ENCODE assay signal across 8 mouse cellular contexts in the genomic region with DNA sequence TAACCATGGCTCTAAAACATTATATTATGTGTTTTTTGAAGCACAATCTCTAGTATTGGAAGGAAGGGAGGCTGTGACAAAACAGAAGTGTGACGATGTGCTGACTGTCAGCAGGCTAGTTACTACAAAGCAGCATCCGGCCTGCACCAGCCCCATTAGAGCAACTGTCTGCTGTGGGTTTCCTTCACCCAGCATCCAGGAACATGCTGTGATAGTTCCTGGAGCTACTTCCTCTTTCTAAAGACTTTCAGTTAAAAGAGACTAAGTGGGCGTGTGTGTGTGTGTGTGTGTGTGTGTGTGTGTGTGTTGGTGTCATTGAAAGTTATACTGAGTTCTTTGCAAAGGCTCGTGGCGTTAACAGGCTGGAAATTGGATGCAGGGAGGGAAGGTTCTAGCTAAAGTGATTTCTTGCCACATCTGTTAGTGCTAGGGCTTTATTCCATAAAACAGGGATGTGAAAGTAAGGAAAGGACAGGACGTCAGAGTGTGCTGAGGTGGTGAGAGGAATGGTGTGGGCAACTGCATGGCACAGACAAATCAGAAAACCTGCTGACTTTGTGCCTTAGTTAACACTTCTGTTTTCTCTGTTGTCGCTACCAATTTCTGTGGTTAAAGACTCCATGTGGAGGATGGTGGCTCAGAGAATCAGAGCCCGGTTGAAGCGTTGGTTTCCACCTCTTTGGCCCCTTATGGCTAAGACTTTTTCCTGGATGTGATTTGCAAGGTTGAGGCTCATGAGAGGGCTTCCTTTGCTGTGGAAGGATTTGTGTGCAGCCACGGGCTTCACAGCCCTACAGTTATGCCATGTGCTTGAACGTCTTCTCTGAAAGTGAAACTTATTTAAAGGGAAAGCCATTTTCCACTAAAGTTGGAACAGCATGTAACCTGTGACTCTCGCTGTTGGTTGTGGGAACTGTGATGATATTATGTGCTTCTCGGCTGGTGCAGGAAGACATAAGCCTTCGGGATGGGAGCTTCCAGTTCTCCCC.
DNase-seq lines count a peak whose midpoint lies in the region; ATAC-seq and TF ChIP-seq lines count a peak whose summit lies in the region.

No protein-coding gene starts in this region.

- DNase-seq in B cell, adult 2 months, result peak; percentile 72 to 75
- peak; percentile 82 for DNase-seq in MEL-GATA-1-ER (ENCODE audit: extremely low read depth, low read depth)
- DNase-seq in kidney, adult 2 months, result peak; percentile 50
- DNase-seq in spleen, postnatal 36 days (ENCODE audit: low spot score in 2 of 2), result peak; percentile 71 to 75
- no peak for DNase-seq in retina, postnatal 1 day
- no peak for DNase-seq in gastrocnemius, adult 18-20 months (ENCODE audit: low spot score)
- DNase-seq in adipocyte (ENCODE audit: low spot score), result no peak

- H3K9ac ChIP-seq in lung, embryonic 16.5 days (ENCODE audit: low read length), result no peak overlapping the region

- 0 out of 2 replicates have a peak, but pooled peaks have one; percentile 38 for ATAC-seq in lung, embryonic 16.5 days (ENCODE audit: low read depth)

- no peaks in the 10 kb centered on the region for H3K27me3 ChIP-seq in kidney, adult 2 months (replicated peaks; ENCODE audit: control insufficient read depth, insufficient read depth, low read length)
- no peaks in the 10 kb centered on the region for H3K27me3 ChIP-seq in lung, embryonic 16.5 days (ENCODE audit: control insufficient read depth, insufficient read depth, low read depth, low read length)

- WGBS in kidney, adult 2 months, result 48% methylated on average over 14 of the region's 14 CpGs
- 74% methylated on average over 14 of the region's 14 CpGs for WGBS in lung, embryonic 16.5 days

- H3K4me3 ChIP-seq in kidney, adult 2 months (ENCODE audit: insufficient read depth, low read depth, low read length), result no peak overlapping the region
- no peak overlapping the region for H3K4me3 ChIP-seq in lung, embryonic 16.5 days (ENCODE audit: low read length)

- no peaks in the 10 kb centered on the region for H3K36me3 ChIP-seq in kidney, adult 2 months (ENCODE audit: control insufficient read depth, insufficient read depth, low read length)
- H3K36me3 ChIP-seq in lung, embryonic 16.5 days (ENCODE audit: control insufficient read depth, insufficient read depth, low read length), result no peaks in the 10 kb centered on the region

- H3K9me3 ChIP-seq in lung, embryonic 16.5 days (ENCODE audit: control insufficient read depth, low read length), result no peaks in the 10 kb centered on the region

- no peak for TF ChIP-seq POLR2A in kidney, adult 2 months (IDR thresholded peaks at IDR 0.05; ENCODE audit: low read depth, low read length)

- peak overlapping the region; percentile 97 for H3K27ac ChIP-seq in kidney, adult 2 months (ENCODE audit: insufficient read depth, low read depth, low read length)
- no peak overlapping the region for H3K27ac ChIP-seq in lung, embryonic 16.5 days (ENCODE audit: low read length)

- peaks cover 41% of the 10 kb centered on the region for H3K4me1 ChIP-seq in kidney, adult 2 months (ENCODE audit: control insufficient read depth, insufficient read depth, low read length)
- no peaks in the 10 kb centered on the region for H3K4me1 ChIP-seq in lung, embryonic 16.5 days (replicated peaks; ENCODE audit: control insufficient read depth, insufficient read depth, low read length)

- no peak overlapping the region for H3K4me2 ChIP-seq in lung, embryonic 16.5 days (ENCODE audit: low read depth, low read length)

- no peak for TF ChIP-seq CTCF in kidney, adult 2 months (conservative IDR thresholded peaks at IDR 0.05; ENCODE audit: insufficient read depth, insufficient read length, low read depth, low read length)

Comparison
In these comparisons a context has a peak if more than half of its experiments do, and no peak if none do; other contexts are left out.
1. DNase-seq: peak in B cell, adult 2 months (2 of 2), MEL-GATA-1-ER (single experiment), kidney, adult 2 months (single experiment) and spleen, postnatal 36 days (2 of 2); none in retina, postnatal 1 day (single experiment), gastrocnemius, adult 18-20 months (single experiment) and adipocyte (single experiment).